Mouse (Mus musculus) inflammation-experienced regulatory T-cells (primary cell): ENCODE data around the gene Dbh. TPM values are rescaled to one million over a fixed set of nuclear protein-coding genes. Genes with fewer than 3 reads are reported as not detected.

ENCODE experiments used
- polyA plus RNA-seq, 2 experiments: library from polyadenylated mRNA; unstranded; fragments of 100-300 nt; shearing (Covaris generic); gene quantifications; one replicate each; pipeline ENCODE4 v1.2.1; 2017

Gene Dbh
- 1 to 10 TPM in 1 of 2 experiments, not detected in 1; 1.0 TPM for polyA plus RNA-seq

DNA sequence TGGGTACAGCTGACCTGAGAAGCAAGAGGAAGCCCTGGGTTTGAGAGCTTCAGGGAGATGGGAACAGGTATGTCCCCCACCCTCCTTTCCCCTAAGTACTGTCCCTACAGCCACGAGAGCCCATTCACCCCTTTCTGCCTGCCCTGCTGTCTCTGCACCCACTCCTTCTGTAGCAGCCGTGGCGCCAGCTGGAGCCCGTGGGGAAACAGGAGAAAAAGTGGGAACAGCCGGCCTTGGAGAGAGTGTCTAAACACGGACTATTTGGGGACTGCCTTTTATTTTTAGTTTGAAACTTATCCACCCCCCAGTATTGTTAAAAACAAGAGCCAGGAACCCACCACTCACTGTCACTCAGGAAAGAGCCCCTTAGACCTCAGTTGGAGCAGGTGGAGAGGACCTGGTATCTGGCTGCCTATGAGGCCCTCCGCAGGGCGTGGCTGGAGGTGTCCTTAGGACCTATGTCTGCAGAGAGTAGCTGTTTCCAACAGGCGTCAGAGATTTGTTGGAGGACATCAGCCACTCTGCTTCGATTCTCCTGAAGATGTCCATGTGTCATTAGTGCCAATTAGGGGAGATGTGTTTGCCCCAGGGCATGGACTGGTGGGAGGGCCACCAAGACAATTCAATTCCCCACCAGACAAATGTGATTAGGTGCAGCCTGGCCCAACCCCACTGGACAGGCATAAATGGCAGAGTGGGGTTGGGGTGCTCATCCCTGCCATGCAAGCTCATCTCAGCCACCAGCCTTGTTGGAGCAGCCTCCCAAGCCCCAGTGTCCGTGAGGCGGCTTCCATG, at the start of gene Dbh:
Dbh (plus strand) TSS at position 438 of the 795 bp plus-strand sequence.

GRCm38 (mm10) chr2:27141950-27142693, 22.9 kb upstream of the Dbh start, which contains the start of gene Fam163b:
TSS of gene Fam163b (minus strand) at chr2:27142491.

Other genes starting within 250 kb of the Dbh start
- 10 to 100 TPM; 62.2 to 82.9 TPM for gene Surf2, start 248.9 kb upstream of the Dbh start, polyA plus RNA-seq
- gene Surf1, start 248.7 kb upstream of the Dbh start, polyA plus RNA-seq = 100 to 1,000 TPM; 104 to 108 TPM
- 100 to 1,000 TPM; 154 to 155 TPM for gene Surf4, start 231.3 kb upstream of the Dbh start, polyA plus RNA-seq
- gene Stkld1, start 231.2 kb upstream of the Dbh start, polyA plus RNA-seq = under 1 TPM; 0.59 to 0.81 TPM
- gene Rexo4, start 200.8 kb upstream of the Dbh start, polyA plus RNA-seq = 10 to 100 TPM; 68.1 to 86.2 TPM
- under 1 TPM; 0.08 to 0.23 TPM for gene Adamts13, start 191.8 kb upstream of the Dbh start, polyA plus RNA-seq
- gene Cacfd1, start 155.3 kb upstream of the Dbh start, polyA plus RNA-seq = 10 to 100 TPM; 34.4 to 34.7 TPM
- gene Slc2a6, start 137.2 kb upstream of the Dbh start, polyA plus RNA-seq = 1 to 10 TPM in 1 of 2 experiments, under 1 TPM in 1; 0.94 to 1.4 TPM
- under 1 TPM in 1 of 2 experiments, not detected in 1; 0.23 TPM for gene Mymk, start 93.1 kb upstream of the Dbh start, polyA plus RNA-seq
- gene Adamtsl2, start 85.9 kb upstream of the Dbh start, polyA plus RNA-seq = under 1 TPM; 0.19 to 0.77 TPM
- under 1 TPM in 1 of 2 experiments, not detected in 1; 0.34 TPM for gene Fam163b, start 22.7 kb upstream of the Dbh start, polyA plus RNA-seq
- 10 to 100 TPM in 1 of 2 experiments, 1 to 10 TPM in 1; 3.3 to 11.3 TPM for gene Sardh, start 83.1 kb downstream of the Dbh start, polyA plus RNA-seq